Mouse (Mus musculus) heart, postnatal 4 days (tissue): Measurements from ENCODE around the gene Aig1. TPM values are rescaled to one million over a fixed set of nuclear protein-coding genes. Genes with fewer than 3 reads are reported as not detected.

Source experiments
- DNase-seq: peaks from one replicate; pipeline ENCODE4 v3.0.0; 2021
- total RNA-seq, 2 experiments: library from RNA; stranded (reverse); gene quantifications; 2 replicates each; pipeline ENCODE4 v1.2.3; 2021

Gene Aig1
- total RNA-seq, 2 experiments from 2014 or later, result 68.9 TPM

- no peak for DNase-seq
Observed at GRCm38 (mm10) chr10:13600926-13601325, 267.9 kb downstream of the Aig1 start.

- DNase-seq, result no peak
Observed at GRCm38 (mm10) chr10:13597491-13597890, 271.3 kb downstream of the Aig1 start.

Other genes with a start within 250 kb of the Aig1 start
- gene Hivep2, start 97.1 kb upstream of the Aig1 start, total RNA-seq, result 10 to 100 TPM; 28.9 to 30.1 TPM